Mouse (Mus musculus): Measurements from ENCODE around the gene Farp1. TPM values are rescaled to one million over a fixed set of nuclear protein-coding genes. Genes with fewer than 3 reads are reported as not detected.
"Not testable (repeated sequence)": the region's sequence is repeated elsewhere in the genome, so short reads cannot be mapped to it uniquely, and the experiment has no call there.

The Farp1 gene
- polyA plus RNA-seq, 1 experiment from 2014 or later, result 34.2 TPM

DNA sequence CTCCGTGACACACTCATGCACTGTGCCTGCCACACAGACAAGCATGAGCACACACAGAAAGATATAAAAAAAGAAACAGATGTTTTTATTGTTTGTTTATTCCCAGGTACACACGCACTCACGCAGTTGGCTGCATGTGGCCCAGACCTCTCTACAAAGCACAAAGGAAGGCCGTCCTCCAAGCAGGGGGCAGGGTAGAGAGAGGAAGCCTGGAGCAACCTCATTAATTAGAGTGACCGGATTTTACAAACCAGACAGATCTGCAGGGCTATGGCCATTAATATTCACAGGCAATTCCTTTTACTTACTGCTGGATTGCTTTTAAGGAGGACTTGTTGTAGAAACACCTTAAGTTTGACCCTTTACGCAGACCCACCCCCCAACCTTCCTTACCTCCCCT is 142.9 kb downstream of the Farp1 start:
- Histone ChIP-seq H3K27me3 (replicated peaks; ENCODE audit: control insufficient read depth, insufficient read depth, low read length) (no peaks in the 10 kb centered on the region), H3K27ac (replicated peaks; ENCODE audit: low read depth, low read length) (no peak overlapping the region), H3K4me1 (ENCODE audit: control insufficient read depth, insufficient read depth, low read length) (peaks cover 11% of the 10 kb centered on the region), H3K4me2 (ENCODE audit: low read depth, low read length) (no peak overlapping the region), H3K9ac (ENCODE audit: low read depth, low read length) (no peak overlapping the region), H3K4me3 (ENCODE audit: low read depth, low read length) (no peak overlapping the region), H3K36me3 (ENCODE audit: control insufficient read depth, insufficient read depth, low read length) (0 out of 2 replicates have a peak, but pooled peaks cover 3% of the 10 kb centered on the region), H3K9me3 (ENCODE audit: control insufficient read depth, low read length) (no peaks in the 10 kb centered on the region)
- DNase-seq (ENCODE audit: low spot score) (no peak), ATAC-seq (ENCODE audit: low read depth) (no peak)
- 79% methylated on average over 6 of the region's 6 CpGs for WGBS

DNA sequence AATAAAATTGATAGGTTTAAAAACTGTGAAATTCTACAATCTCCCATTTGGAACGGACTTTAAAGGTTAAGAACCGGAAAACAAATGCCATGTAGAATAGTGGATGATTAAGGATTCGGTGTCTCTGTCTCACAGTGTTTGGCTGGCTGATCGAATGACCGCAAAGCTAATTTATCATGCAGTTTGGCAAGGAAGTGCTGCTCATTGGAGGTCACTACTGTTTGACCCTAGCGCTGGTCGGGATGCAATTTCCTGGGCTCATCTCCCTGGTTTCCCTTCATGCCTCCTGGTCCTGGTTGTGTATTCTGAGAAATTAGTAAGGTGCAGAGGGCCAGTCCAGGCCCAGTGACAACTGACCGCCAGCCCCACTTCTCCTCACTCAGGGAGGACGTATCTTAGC is 145.6 kb downstream of the Farp1 start:
- H3K9ac ChIP-seq (ENCODE audit: low read depth, low read length), result no peak overlapping the region
- DNase-seq (ENCODE audit: low spot score) (no peak), ATAC-seq (ENCODE audit: low read depth) (no peak)
- peaks cover 9% of the 10 kb centered on the region for H3K4me1 ChIP-seq (ENCODE audit: control insufficient read depth, insufficient read depth, low read length)
- H3K27me3 ChIP-seq (replicated peaks; ENCODE audit: control insufficient read depth, insufficient read depth, low read length), result no peaks in the 10 kb centered on the region
- no peak overlapping the region for H3K4me2 ChIP-seq (ENCODE audit: low read depth, low read length)
- H3K36me3 ChIP-seq (ENCODE audit: control insufficient read depth, insufficient read depth, low read length), result 0 out of 2 replicates have a peak, but pooled peaks cover 4% of the 10 kb centered on the region
- H3K27ac ChIP-seq (replicated peaks; ENCODE audit: low read depth, low read length), result no peak overlapping the region
- H3K9me3 ChIP-seq (ENCODE audit: control insufficient read depth, low read length), result no peaks in the 10 kb centered on the region
- H3K4me3 ChIP-seq (ENCODE audit: low read depth, low read length), result no peak overlapping the region
- 75% methylated on average over 9 of the region's 9 CpGs for WGBS

DNA sequence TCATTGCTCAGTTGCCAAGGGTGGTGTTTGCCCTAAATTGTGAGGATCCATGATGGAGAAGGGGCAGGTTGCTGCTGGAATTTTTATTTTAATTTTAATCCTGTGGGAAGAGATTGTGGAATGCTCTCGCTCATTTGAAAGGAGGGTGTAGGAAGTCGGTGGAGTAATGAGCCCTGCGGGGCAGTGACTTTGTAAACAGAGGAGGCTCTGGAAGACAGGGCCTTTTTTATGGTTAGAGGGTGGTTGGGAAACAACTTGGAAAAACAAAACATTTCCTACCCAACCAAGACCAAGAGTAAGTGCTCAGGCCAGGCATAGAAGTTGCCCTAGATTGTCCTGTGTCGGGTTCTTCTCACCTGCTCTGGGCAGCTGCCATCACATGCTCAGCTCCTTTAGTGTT is 146.8 kb downstream of the Farp1 start:
- H3K27me3 ChIP-seq (replicated peaks; ENCODE audit: control insufficient read depth, insufficient read depth, low read length), result no peaks in the 10 kb centered on the region
- WGBS, result 56% methylated on average over 4 of the region's 4 CpGs
- no peak overlapping the region for H3K27ac ChIP-seq (replicated peaks; ENCODE audit: low read depth, low read length)
- peaks cover 9% of the 10 kb centered on the region for H3K4me1 ChIP-seq (ENCODE audit: control insufficient read depth, insufficient read depth, low read length)
- ATAC-seq (ENCODE audit: low read depth) (no peak), DNase-seq (ENCODE audit: low spot score) (no peak)
- no peak overlapping the region for H3K9ac ChIP-seq (ENCODE audit: low read depth, low read length)
- 0 out of 2 replicates have a peak, but pooled peaks cover 4% of the 10 kb centered on the region for H3K36me3 ChIP-seq (ENCODE audit: control insufficient read depth, insufficient read depth, low read length)
- H3K4me2 ChIP-seq (ENCODE audit: low read depth, low read length), result no peak overlapping the region
- H3K9me3 ChIP-seq (ENCODE audit: control insufficient read depth, low read length), result no peaks in the 10 kb centered on the region
- no peak overlapping the region for H3K4me3 ChIP-seq (ENCODE audit: low read depth, low read length)

DNA sequence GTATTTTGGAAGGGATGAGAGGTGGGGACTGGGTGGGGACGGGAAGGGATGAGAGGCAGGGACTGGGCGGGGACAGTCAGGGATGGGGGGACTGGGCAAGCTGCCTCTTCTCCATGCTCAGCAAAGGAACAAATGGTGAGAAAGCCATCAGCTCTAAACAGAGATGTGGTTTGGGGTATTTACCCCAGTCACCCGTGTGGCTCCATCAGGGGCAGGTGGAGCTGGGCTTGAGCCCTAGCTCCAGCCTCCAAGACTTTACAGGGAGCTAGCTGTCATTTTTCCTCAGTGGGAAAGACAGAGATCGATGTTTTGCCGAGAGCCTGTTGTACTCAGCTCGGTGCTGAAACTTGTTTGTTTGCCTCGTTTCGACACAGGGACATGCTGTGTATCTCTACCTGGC is 148.0 kb downstream of the Farp1 start:
- Histone ChIP-seq H3K4me1 (ENCODE audit: control insufficient read depth, insufficient read depth, low read length) (peaks cover 9% of the 10 kb centered on the region), H3K9ac (ENCODE audit: low read depth, low read length) (no peak overlapping the region), H3K4me2 (ENCODE audit: low read depth, low read length) (no peak overlapping the region), H3K27ac (replicated peaks; ENCODE audit: low read depth, low read length) (no peak overlapping the region), H3K36me3 (ENCODE audit: control insufficient read depth, insufficient read depth, low read length) (peaks cover 12% of the 10 kb centered on the region; the same call in 1 of the 2 replicates), H3K4me3 (ENCODE audit: low read depth, low read length) (no peak overlapping the region), H3K9me3 (ENCODE audit: control insufficient read depth, low read length) (no peaks in the 10 kb centered on the region), H3K27me3 (replicated peaks; ENCODE audit: control insufficient read depth, insufficient read depth, low read length) (no peaks in the 10 kb centered on the region)
- WGBS, result 85% methylated on average over 8 of the region's 8 CpGs
- ATAC-seq (ENCODE audit: low read depth) (no peak), DNase-seq (ENCODE audit: low spot score) (no peak)

DNA sequence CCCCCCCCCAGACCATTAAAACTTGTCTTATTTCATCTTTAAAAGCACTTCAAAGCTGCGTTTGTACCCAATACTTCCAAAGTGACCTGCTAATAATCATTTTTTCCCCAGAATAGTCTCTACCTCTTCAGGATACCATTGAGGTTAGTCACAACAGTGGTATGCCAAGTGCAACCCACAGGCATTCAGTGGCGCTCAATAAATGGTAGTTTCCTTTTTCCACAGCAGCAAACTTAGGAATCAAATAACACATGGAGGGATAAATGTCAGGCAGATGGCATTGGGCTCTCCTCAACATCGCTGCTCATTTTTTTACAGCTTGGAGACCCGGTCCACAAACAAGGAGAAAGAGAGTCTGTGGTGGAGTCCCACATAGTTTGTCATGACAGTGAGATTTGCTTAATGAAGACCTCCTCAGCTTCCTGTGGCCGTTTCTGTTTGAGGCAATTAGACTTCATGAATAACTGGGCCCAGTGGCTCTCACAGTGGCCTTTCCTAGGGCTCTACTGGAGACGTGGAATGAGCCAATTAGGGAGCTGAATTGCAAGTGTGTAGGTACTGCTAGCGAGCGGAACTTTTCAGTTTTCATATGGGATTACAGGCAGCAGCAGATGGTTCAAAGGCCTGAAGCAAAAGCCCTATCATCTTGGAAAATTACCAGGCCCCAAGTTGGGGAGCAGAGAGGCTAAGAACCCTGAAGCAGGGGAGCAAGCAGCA is 148.6 kb downstream of the Farp1 start:
- H3K36me3 ChIP-seq (ENCODE audit: control insufficient read depth, insufficient read depth, low read length), result peaks cover 12% of the 10 kb centered on the region; the same call in 1 of the 2 replicates
- 60% methylated on average over 8 of the region's 8 CpGs for WGBS
- H3K9ac ChIP-seq (ENCODE audit: low read depth, low read length), result no peak overlapping the region
- H3K4me3 ChIP-seq (ENCODE audit: low read depth, low read length), result no peak overlapping the region
- no peaks in the 10 kb centered on the region for H3K27me3 ChIP-seq (replicated peaks; ENCODE audit: control insufficient read depth, insufficient read depth, low read length)
- DNase-seq (ENCODE audit: low spot score) (no peak), ATAC-seq (ENCODE audit: low read depth) (no peak)
- no peaks in the 10 kb centered on the region for H3K9me3 ChIP-seq (ENCODE audit: control insufficient read depth, low read length)
- peaks cover 9% of the 10 kb centered on the region for H3K4me1 ChIP-seq (ENCODE audit: control insufficient read depth, insufficient read depth, low read length)
- no peak overlapping the region for H3K4me2 ChIP-seq (ENCODE audit: low read depth, low read length)
- no peak overlapping the region for H3K27ac ChIP-seq (replicated peaks; ENCODE audit: low read depth, low read length)

DNA sequence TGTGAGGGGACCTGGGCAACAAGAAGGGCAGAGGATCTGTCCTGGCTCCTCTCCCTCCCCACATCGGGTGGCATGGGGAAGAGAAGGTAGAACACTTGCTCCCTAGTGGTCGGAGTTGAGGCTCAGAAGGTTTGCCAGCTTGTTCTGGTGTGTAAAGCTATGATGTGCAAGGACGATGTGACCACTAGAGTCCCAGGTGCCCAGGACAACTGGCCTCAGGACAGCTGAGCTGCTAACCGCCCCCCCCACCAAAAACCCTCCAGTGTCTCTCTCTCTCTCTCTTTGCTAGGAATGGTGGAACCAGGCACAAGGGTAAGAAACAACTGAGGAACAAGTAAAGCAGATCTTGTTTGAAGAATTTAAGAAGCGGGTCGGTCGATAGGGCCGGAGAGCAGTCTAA is 149.4 kb downstream of the Farp1 start:
- ATAC-seq (ENCODE audit: low read depth) (no peak), DNase-seq (ENCODE audit: low spot score) (no peak)
- Histone ChIP-seq H3K4me2 (ENCODE audit: low read depth, low read length) (no peak overlapping the region), H3K9ac (ENCODE audit: low read depth, low read length) (no peak overlapping the region), H3K9me3 (ENCODE audit: control insufficient read depth, low read length) (no peaks in the 10 kb centered on the region), H3K4me1 (ENCODE audit: control insufficient read depth, insufficient read depth, low read length) (peaks cover 9% of the 10 kb centered on the region), H3K27ac (replicated peaks; ENCODE audit: low read depth, low read length) (no peak overlapping the region), H3K4me3 (ENCODE audit: low read depth, low read length) (no peak overlapping the region), H3K36me3 (ENCODE audit: control insufficient read depth, insufficient read depth, low read length) (peaks cover 12% of the 10 kb centered on the region; the same call in 1 of the 2 replicates), H3K27me3 (replicated peaks; ENCODE audit: control insufficient read depth, insufficient read depth, low read length) (no peaks in the 10 kb centered on the region)
- 93% methylated on average over 8 of the region's 8 CpGs for WGBS

DNA sequence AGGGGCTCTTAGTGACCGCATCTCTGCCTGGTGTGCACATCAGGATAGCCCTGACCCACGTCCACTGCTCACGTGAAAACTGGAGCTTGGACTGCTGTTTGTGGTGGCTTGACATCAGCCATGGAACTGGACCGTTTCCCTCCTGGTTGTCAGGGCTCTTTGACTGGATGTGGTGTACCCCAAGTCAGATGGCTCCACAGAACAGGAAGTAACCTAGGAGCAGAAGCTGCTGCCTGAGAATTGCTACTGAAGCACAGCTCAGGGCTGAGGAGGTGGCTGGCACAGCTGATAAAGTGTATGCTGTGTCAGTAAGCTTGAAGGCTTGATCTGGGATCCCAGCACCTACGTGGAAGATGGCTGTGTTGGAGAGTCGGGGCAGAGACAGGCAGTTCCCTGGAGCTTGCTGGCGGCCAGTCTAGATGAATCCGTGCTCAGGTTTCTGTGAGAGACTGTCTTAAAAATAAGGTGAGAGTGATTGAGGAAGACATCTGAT is 151.4 kb downstream of the Farp1 start:
- Histone ChIP-seq H3K4me2 (ENCODE audit: low read depth, low read length) (no peak overlapping the region), H3K27ac (replicated peaks; ENCODE audit: low read depth, low read length) (no peak overlapping the region), H3K27me3 (replicated peaks; ENCODE audit: control insufficient read depth, insufficient read depth, low read length) (no peaks in the 10 kb centered on the region), H3K9ac (ENCODE audit: low read depth, low read length) (no peak overlapping the region), H3K9me3 (ENCODE audit: control insufficient read depth, low read length) (no peaks in the 10 kb centered on the region), H3K36me3 (ENCODE audit: control insufficient read depth, insufficient read depth, low read length) (peaks cover 12% of the 10 kb centered on the region; the same call in 1 of the 2 replicates), H3K4me3 (ENCODE audit: low read depth, low read length) (no peak overlapping the region), H3K4me1 (ENCODE audit: control insufficient read depth, insufficient read depth, low read length) (peaks cover 16% of the 10 kb centered on the region)
- ATAC-seq (ENCODE audit: low read depth) (no peak), DNase-seq (ENCODE audit: low spot score) (no peak)
- WGBS, result 91% methylated on average over 8 of the region's 8 CpGs

DNA sequence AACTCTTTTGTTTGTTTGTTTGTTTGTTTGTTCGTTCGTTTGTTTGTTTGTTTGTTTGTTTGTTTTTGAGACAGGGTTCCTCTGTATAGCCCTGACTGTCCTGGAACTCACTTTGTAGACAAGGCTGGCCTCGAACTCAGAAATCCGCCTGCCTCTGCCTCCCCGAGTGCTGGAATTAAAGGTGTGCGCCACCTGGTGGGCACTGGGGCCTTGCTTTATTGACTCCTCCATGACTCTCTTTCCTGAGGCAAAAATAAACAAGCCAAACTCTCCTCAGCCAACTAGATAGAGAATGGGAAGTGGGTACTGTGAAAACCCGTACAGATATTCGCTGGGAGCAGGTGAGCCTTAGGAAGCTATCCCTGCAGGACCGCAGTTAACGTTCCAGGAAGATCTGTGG is 154.8 kb downstream of the Farp1 start:
- not testable (repeated sequence) for DNase-seq (ENCODE audit: low spot score); H3K4me2 ChIP-seq (ENCODE audit: low read depth, low read length); H3K9me3 ChIP-seq (ENCODE audit: control insufficient read depth, low read length); H3K36me3 ChIP-seq (ENCODE audit: control insufficient read depth, insufficient read depth, low read length); H3K27me3 ChIP-seq (replicated peaks; ENCODE audit: control insufficient read depth, insufficient read depth, low read length); H3K27ac ChIP-seq (replicated peaks; ENCODE audit: low read depth, low read length); H3K9ac ChIP-seq (ENCODE audit: low read depth, low read length); H3K4me3 ChIP-seq (ENCODE audit: low read depth, low read length); ATAC-seq (ENCODE audit: low read depth)
- 93% methylated on average over 10 of the region's 10 CpGs for WGBS
- H3K4me1 ChIP-seq (ENCODE audit: control insufficient read depth, insufficient read depth, low read length), result peaks cover 20% of the 10 kb centered on the region

DNA sequence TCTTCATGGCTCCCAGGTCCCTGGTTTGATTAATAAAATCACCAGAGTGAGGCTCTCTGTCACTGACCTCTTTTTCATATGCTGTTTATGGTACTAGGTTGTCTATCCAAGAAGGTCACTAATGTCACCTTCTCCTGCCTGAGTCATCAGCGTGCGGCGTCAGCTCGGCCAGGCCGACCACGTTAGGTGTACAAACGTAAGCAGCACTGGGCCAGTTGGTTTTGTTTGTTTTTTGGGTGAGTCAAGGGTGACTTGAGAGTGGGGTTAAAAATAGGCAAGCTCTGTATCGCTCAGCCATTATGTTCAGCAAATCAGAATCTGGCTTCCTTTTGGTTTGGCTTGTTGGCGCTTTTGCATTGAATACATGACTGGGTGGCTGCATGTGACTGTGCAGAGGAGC is 155.4 kb downstream of the Farp1 start:
- WGBS, result 91% methylated on average over 9 of the region's 9 CpGs

More for the DNA sequence above, 155.4 kb downstream of the Farp1 start:
- Histone ChIP-seq H3K9ac (ENCODE audit: low read depth, low read length) (no peak overlapping the region), H3K4me3 (ENCODE audit: low read depth, low read length) (no peak overlapping the region), H3K4me1 (ENCODE audit: control insufficient read depth, insufficient read depth, low read length) (peaks cover 20% of the 10 kb centered on the region), H3K36me3 (ENCODE audit: control insufficient read depth, insufficient read depth, low read length) (peaks cover 8% of the 10 kb centered on the region; the same call in 1 of the 2 replicates), H3K9me3 (ENCODE audit: control insufficient read depth, low read length) (peaks cover 5% of the 10 kb centered on the region), H3K27ac (replicated peaks; ENCODE audit: low read depth, low read length) (no peak overlapping the region), H3K27me3 (replicated peaks; ENCODE audit: control insufficient read depth, insufficient read depth, low read length) (no peaks in the 10 kb centered on the region), H3K4me2 (ENCODE audit: low read depth, low read length) (no peak overlapping the region)
- DNase-seq (ENCODE audit: low spot score) (no peak), ATAC-seq (ENCODE audit: low read depth) (no peak)
